22 mouse cellular contexts compared by ENCODE assay signal in the genomic region with DNA sequence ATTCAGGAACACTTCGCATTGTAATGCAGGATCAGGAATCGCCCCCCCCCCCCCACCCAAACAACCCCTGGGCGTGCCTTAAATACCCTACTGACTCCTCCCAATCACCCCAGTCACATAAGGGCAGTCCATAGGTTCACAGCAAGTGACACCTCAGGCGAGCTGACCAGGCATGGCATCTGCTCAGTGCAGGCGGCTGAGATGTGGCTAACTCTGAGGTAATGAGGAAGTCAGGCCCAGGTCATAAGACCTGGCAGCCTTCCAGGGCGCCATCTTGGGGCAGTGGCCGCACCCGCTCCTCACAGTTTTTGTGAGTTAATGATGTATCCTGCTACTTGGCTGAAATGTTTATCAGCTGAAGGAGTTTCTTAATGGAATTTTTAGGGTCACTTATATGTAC.
A peak's percentile ranks its signal among the peaks of the same experiment; 100 is the strongest.
DNase-seq lines count a peak whose midpoint lies in the region; TF ChIP-seq lines count a peak whose summit lies in the region.
"Had no signal": no experiment of that assay in that cellular context is flagged by ENCODE, and none has a peak within 500 bp of the region (broad histone marks: within the 10 kb centered on the region; RNA-seq: fewer than 3 reads in every experiment).

No protein-coding gene starts in this region.

- H3K4me3 ChIP-seq in lung, adult 2 months (replicated peaks; ENCODE audit: extremely low read depth, low read depth, low read length): no peak overlapping the region
- H3K4me3 ChIP-seq: embryonic facial prominence, embryonic 12.5 days; embryonic facial prominence, embryonic 15.5 days; gastrocnemius, adult 2 months; heart, embryonic 15.5 days; hindbrain, embryonic 10.5 days had no signal

- DNase-seq in testis, postnatal 10 days (ENCODE audit: low spot score): peak; percentile 39
- no peak for DNase-seq in testis, postnatal 14 days (ENCODE audit: low spot score)
- DNase-seq in MN1 (ENCODE audit: low spot score): peak; percentile 88
- DNase-seq in WW6 (ENCODE audit: low read depth, low spot score): peak; percentile 3
- no peak for DNase-seq in lung, adult 2 months
- no peak for DNase-seq in left cerebral cortex, adult 8-10 months (ENCODE audit: low spot score in 2 of 2)
- no peak for DNase-seq in cerebellum, adult 8-10 months
- DNase-seq: adrenal gland, adult 8-10 months; adrenal gland, postnatal 25 days; cerebellum, adult 11-12 months; cerebellum, adult 9-11 months; cerebellum, postnatal 25 days; forebrain, postnatal 0 days; gastrocnemius, adult 2 months; gastrocnemius, postnatal 14 days; heart, adult 11 months; heart, postnatal 10 days; heart, postnatal 36 days had no signal

- TF ChIP-seq POLR2A in lung, adult 2 months (IDR thresholded peaks at IDR 0.05; ENCODE audit: borderline replicate concordance, extremely low read depth, low read depth, low read length): no peak

- H3K4me1 ChIP-seq in lung, adult 2 months (ENCODE audit: control insufficient read depth, insufficient read depth, low read length): no peaks in the 10 kb centered on the region
- H3K4me1 ChIP-seq: embryonic facial prominence, embryonic 12.5 days; embryonic facial prominence, embryonic 15.5 days; heart, embryonic 15.5 days; hindbrain, embryonic 10.5 days had no signal

- WGBS in lung, adult 2 months: 70% methylated on average over 8 of the region's 8 CpGs

- TF ChIP-seq CTCF in lung, adult 2 months (IDR thresholded peaks at IDR 0.05; ENCODE audit: insufficient read depth, low read length): no peak

Comparison
In these comparisons a context has a peak if more than half of its experiments do, and no peak if none do; other contexts are left out.
1. DNase-seq: peak in testis, postnatal 10 days (single experiment), MN1 (single experiment) and WW6 (single experiment); none in testis, postnatal 14 days (single experiment), lung, adult 2 months (single experiment), left cerebral cortex, adult 8-10 months (0 of 2) and cerebellum, adult 8-10 months (single experiment).